Mouse (Mus musculus) 3134 (cell line): Measurements from ENCODE around the gene Cavin1.

Experiments used
- DNase-seq: peaks from one replicate; pipeline ENCODE4 v3.0.0-alpha.2; 2011; ENCODE audit warnings: low spot score; ENCODE audit not compliant: insufficient read length; ENCODE audit errors: extremely low read depth

Gene Cavin1

GRCm38 (mm10) chr11:100916432-100916971 lies 54.2 kb downstream of the Cavin1 start:
- DNase-seq, result no peak

- DNase-seq, result no peak
Measured at GRCm38 (mm10) chr11:100915063-100915462, 55.6 kb downstream of the Cavin1 start.

- no peak for DNase-seq
Measured at GRCm38 (mm10) chr11:100914415-100914814, 56.3 kb downstream of the Cavin1 start.

- no peak for DNase-seq
Measured at GRCm38 (mm10) chr11:100912401-100913155, 58.1 kb downstream of the Cavin1 start.

GRCm38 (mm10) chr11:100908567-100908966 lies 62.1 kb downstream of the Cavin1 start:
- no peak for DNase-seq

- DNase-seq, result no peak
Measured at GRCm38 (mm10) chr11:100908112-100908511, 62.6 kb downstream of the Cavin1 start.

GRCm38 (mm10) chr11:100906885-100907284 lies 63.8 kb downstream of the Cavin1 start:
- DNase-seq, result no peak
